Mouse (Mus musculus) cerebellum, adult 11 months (tissue): ENCODE results near the gene Ep300.
"Not testable (repeated sequence)": the region's sequence is repeated elsewhere in the genome, so short reads cannot be mapped to it uniquely, and the experiment has no call there.

Experiments
- DNase-seq: peaks from one replicate; pipeline ENCODE4 v3.0.0; 2022

The Ep300 gene

GRCm38 (mm10) chr15:81598742-81599141 lies 13.6 kb downstream of the Ep300 start:
- DNase-seq, result not testable (repeated sequence)

- DNase-seq, result no peak
Observed at GRCm38 (mm10) chr15:81605241-81605640, 20.1 kb downstream of the Ep300 start.

GRCm38 (mm10) chr15:81606634-81607033 lies 21.5 kb downstream of the Ep300 start:
- DNase-seq, result no peak

GRCm38 (mm10) chr15:81649516-81650455 lies 64.6 kb downstream of the Ep300 start:
- DNase-seq, result peak; percentile 55

GRCm38 (mm10) chr15:81650636-81651035 lies 65.5 kb downstream of the Ep300 start:
- peak; percentile 72 for DNase-seq

GRCm38 (mm10) chr15:81661701-81662100 lies 76.5 kb downstream of the Ep300 start:
- no peak for DNase-seq

- no peak for DNase-seq
Observed at GRCm38 (mm10) chr15:81663281-81663680, 78.1 kb downstream of the Ep300 start.

GRCm38 (mm10) chr15:81663697-81664561 lies 78.8 kb downstream of the Ep300 start, which contains the start of gene L3mbtl2:
L3mbtl2 (plus strand) TSS chr15:81663889.
- peak; percentile 88 for DNase-seq

- DNase-seq, result no peak
Observed at GRCm38 (mm10) chr15:81666957-81667356, 81.8 kb downstream of the Ep300 start.

GRCm38 (mm10) chr15:81670231-81670640 lies 85.1 kb downstream of the Ep300 start:
- DNase-seq, result peak; percentile 20

GRCm38 (mm10) chr15:81676637-81677036 lies 91.5 kb downstream of the Ep300 start:
- DNase-seq, result no peak

GRCm38 (mm10) chr15:81680301-81680805 lies 95.2 kb downstream of the Ep300 start:
- no peak for DNase-seq

GRCm38 (mm10) chr15:81693366-81693966 lies 108.3 kb downstream of the Ep300 start:
- peak; percentile 23 for DNase-seq

- peak; percentile 86 for DNase-seq
Observed at GRCm38 (mm10) chr15:81693967-81694881, 109.1 kb downstream of the Ep300 start.

GRCm38 (mm10) chr15:81694891-81695290 lies 109.7 kb downstream of the Ep300 start:
- DNase-seq, result no peak

- DNase-seq, result no peak
Observed at GRCm38 (mm10) chr15:81697175-81697574, 112.0 kb downstream of the Ep300 start, which contains the start of gene Chadl. Chadl (minus strand) TSS chr15:81697287.

- peak; percentile 29 for DNase-seq
Observed at GRCm38 (mm10) chr15:81697847-81698246, 112.7 kb downstream of the Ep300 start.

- DNase-seq, result no peak
Observed at GRCm38 (mm10) chr15:81698532-81698931, 113.4 kb downstream of the Ep300 start.

GRCm38 (mm10) chr15:81700161-81700560 lies 115.0 kb downstream of the Ep300 start:
- DNase-seq, result no peak

GRCm38 (mm10) chr15:81700601-81701000 lies 115.5 kb downstream of the Ep300 start:
- no peak for DNase-seq

GRCm38 (mm10) chr15:81701350-81701749 lies 116.2 kb downstream of the Ep300 start:
- not testable (repeated sequence) for DNase-seq
